Mouse (Mus musculus): ENCODE measurements around the gene Ruvbl1. TPM values are rescaled to one million over a fixed set of nuclear protein-coding genes. Genes with fewer than 3 reads are reported as not detected.

The Ruvbl1 gene
- polyA plus RNA-seq, 1 experiment = 1.5 TPM

- TF ChIP-seq GATA1 (IDR thresholded peaks at IDR 0.05; ENCODE audit: low read length) = no peak
- no peak for TF ChIP-seq TAL1 (IDR thresholded peaks at IDR 0.05; ENCODE audit: low read length)
- Histone ChIP-seq H3K4me3 (replicated peaks) (no peak overlapping the region), H3K9me3 (ENCODE audit: control insufficient read depth, low read length) (no peaks in the 10 kb centered on the region), H3K4me1 (ENCODE audit: control insufficient read depth) (no peaks in the 10 kb centered on the region; the same call in 1 of the 2 replicates), H3K27me3 (ENCODE audit: control insufficient read depth) (no peaks in the 10 kb centered on the region), H3K36me3 (ENCODE audit: control insufficient read depth) (peaks cover 92% of the 10 kb centered on the region)
Observed at GRCm38 (mm10) chr6:88489026-88489425, 23.8 kb downstream of the Ruvbl1 start.

GRCm38 (mm10) chr6:88489834-88490233, 24.6 kb downstream of the Ruvbl1 start:
- TF ChIP-seq TAL1 (IDR thresholded peaks at IDR 0.05; ENCODE audit: low read length) (no peak), GATA1 (IDR thresholded peaks at IDR 0.05; ENCODE audit: low read length) (no peak)
- Histone ChIP-seq H3K36me3 (ENCODE audit: control insufficient read depth) (peaks cover 87% of the 10 kb centered on the region), H3K9me3 (ENCODE audit: control insufficient read depth, low read length) (no peaks in the 10 kb centered on the region), H3K4me1 (ENCODE audit: control insufficient read depth) (no peaks in the 10 kb centered on the region; the same call in 1 of the 2 replicates), H3K27me3 (ENCODE audit: control insufficient read depth) (no peaks in the 10 kb centered on the region), H3K4me3 (replicated peaks) (no peak overlapping the region)

GRCm38 (mm10) chr6:88490629-88491354, 25.6 kb downstream of the Ruvbl1 start:
- no peaks in the 10 kb centered on the region for H3K9me3 ChIP-seq (ENCODE audit: control insufficient read depth, low read length)
- peaks cover 82% of the 10 kb centered on the region for H3K36me3 ChIP-seq (ENCODE audit: control insufficient read depth)
- H3K27me3 ChIP-seq (ENCODE audit: control insufficient read depth) = no peaks in the 10 kb centered on the region
- peaks cover 5% of the 10 kb centered on the region for H3K4me1 ChIP-seq (ENCODE audit: control insufficient read depth)
- no peak for TF ChIP-seq TAL1 (IDR thresholded peaks at IDR 0.05; ENCODE audit: low read length)
- no peak for TF ChIP-seq GATA1 (IDR thresholded peaks at IDR 0.05; ENCODE audit: low read length)
- H3K4me3 ChIP-seq (replicated peaks) = no peak overlapping the region

- Histone ChIP-seq H3K27me3 (ENCODE audit: control insufficient read depth) (no peaks in the 10 kb centered on the region), H3K36me3 (ENCODE audit: control insufficient read depth) (peaks cover 82% of the 10 kb centered on the region), H3K4me3 (replicated peaks) (no peak overlapping the region), H3K9me3 (ENCODE audit: control insufficient read depth, low read length) (no peaks in the 10 kb centered on the region), H3K4me1 (ENCODE audit: control insufficient read depth) (peaks cover 16% of the 10 kb centered on the region)
- no peak for TF ChIP-seq TAL1 (IDR thresholded peaks at IDR 0.05; ENCODE audit: low read length)
- no peak for TF ChIP-seq GATA1 (IDR thresholded peaks at IDR 0.05; ENCODE audit: low read length)
Observed at GRCm38 (mm10) chr6:88493712-88494111, 28.5 kb downstream of the Ruvbl1 start.

- Histone ChIP-seq H3K4me1 (ENCODE audit: control insufficient read depth) (peaks cover 74% of the 10 kb centered on the region), H3K27me3 (ENCODE audit: control insufficient read depth) (no peaks in the 10 kb centered on the region), H3K36me3 (ENCODE audit: control insufficient read depth) (peaks cover 77% of the 10 kb centered on the region), H3K9me3 (ENCODE audit: control insufficient read depth, low read length) (no peaks in the 10 kb centered on the region), H3K4me3 (replicated peaks) (peak overlapping the region; percentile 71)
- peak; percentile 57 for TF ChIP-seq GATA1 (IDR thresholded peaks at IDR 0.05; ENCODE audit: low read length)
- TF ChIP-seq TAL1 (IDR thresholded peaks at IDR 0.05; ENCODE audit: low read length) = peak; percentile 40; the same call in 2 of the 3 replicates
Observed at GRCm38 (mm10) chr6:88499481-88500404, 34.5 kb downstream of the Ruvbl1 start.

GRCm38 (mm10) chr6:88500405-88500767, 35.2 kb downstream of the Ruvbl1 start:
- H3K4me1 ChIP-seq (ENCODE audit: control insufficient read depth) = peaks cover 74% of the 10 kb centered on the region
- TF ChIP-seq GATA1 (IDR thresholded peaks at IDR 0.05; ENCODE audit: low read length) = peak; percentile 83; the same call in 1 of the 2 replicates
- no peak for TF ChIP-seq TAL1 (IDR thresholded peaks at IDR 0.05; ENCODE audit: low read length)
- no peaks in the 10 kb centered on the region for H3K27me3 ChIP-seq (ENCODE audit: control insufficient read depth)
- H3K36me3 ChIP-seq (ENCODE audit: control insufficient read depth) = peaks cover 82% of the 10 kb centered on the region
- peak overlapping the region; percentile 71 for H3K4me3 ChIP-seq (replicated peaks)
- no peaks in the 10 kb centered on the region for H3K9me3 ChIP-seq (ENCODE audit: control insufficient read depth, low read length)

- H3K36me3 ChIP-seq (ENCODE audit: control insufficient read depth) = peaks cover 84% of the 10 kb centered on the region
- peak overlapping the region; percentile 44 for H3K4me3 ChIP-seq (replicated peaks)
- TF ChIP-seq GATA1 (IDR thresholded peaks at IDR 0.05; ENCODE audit: low read length) = peak; percentile 59
- TF ChIP-seq TAL1 (IDR thresholded peaks at IDR 0.05; ENCODE audit: low read length) = peak; percentile 38; the same call in 2 of the 3 replicates
- H3K9me3 ChIP-seq (ENCODE audit: control insufficient read depth, low read length) = no peaks in the 10 kb centered on the region
- H3K4me1 ChIP-seq (ENCODE audit: control insufficient read depth) = peaks cover 66% of the 10 kb centered on the region
- no peaks in the 10 kb centered on the region for H3K27me3 ChIP-seq (ENCODE audit: control insufficient read depth)
Observed at GRCm38 (mm10) chr6:88502030-88502970, 37.1 kb downstream of the Ruvbl1 start.

GRCm38 (mm10) chr6:88503044-88503443, 37.8 kb downstream of the Ruvbl1 start:
- no peak overlapping the region for H3K4me3 ChIP-seq (replicated peaks)

More at GRCm38 (mm10) chr6:88503044-88503443, 37.8 kb downstream of the Ruvbl1 start:
- Histone ChIP-seq H3K36me3 (ENCODE audit: control insufficient read depth) (peaks cover 85% of the 10 kb centered on the region), H3K27me3 (ENCODE audit: control insufficient read depth) (no peaks in the 10 kb centered on the region), H3K4me1 (ENCODE audit: control insufficient read depth) (peaks cover 64% of the 10 kb centered on the region), H3K9me3 (ENCODE audit: control insufficient read depth, low read length) (no peaks in the 10 kb centered on the region)
- TF ChIP-seq GATA1 (IDR thresholded peaks at IDR 0.05; ENCODE audit: low read length) = no peak
- no peak for TF ChIP-seq TAL1 (IDR thresholded peaks at IDR 0.05; ENCODE audit: low read length)

Data from erythroblast, embryonic 14.5 days (primary cell).